Mouse (Mus musculus) liver, embryonic 14.5 days (tissue): ENCODE measurements around the gene Tns1.

Experiments used
- CTCF ChIP-seq: IDR thresholded peaks from 2 replicates; pipeline ENCODE4 v1.5.1; 2016; ENCODE audit warnings: antibody characterized with exemption, low read depth, control low read depth
- EP300 ChIP-seq: IDR thresholded peaks from 2 replicates; pipeline ENCODE4 v1.6.1; 2016; ENCODE audit warnings: antibody characterized with exemption, low read depth

DNA sequence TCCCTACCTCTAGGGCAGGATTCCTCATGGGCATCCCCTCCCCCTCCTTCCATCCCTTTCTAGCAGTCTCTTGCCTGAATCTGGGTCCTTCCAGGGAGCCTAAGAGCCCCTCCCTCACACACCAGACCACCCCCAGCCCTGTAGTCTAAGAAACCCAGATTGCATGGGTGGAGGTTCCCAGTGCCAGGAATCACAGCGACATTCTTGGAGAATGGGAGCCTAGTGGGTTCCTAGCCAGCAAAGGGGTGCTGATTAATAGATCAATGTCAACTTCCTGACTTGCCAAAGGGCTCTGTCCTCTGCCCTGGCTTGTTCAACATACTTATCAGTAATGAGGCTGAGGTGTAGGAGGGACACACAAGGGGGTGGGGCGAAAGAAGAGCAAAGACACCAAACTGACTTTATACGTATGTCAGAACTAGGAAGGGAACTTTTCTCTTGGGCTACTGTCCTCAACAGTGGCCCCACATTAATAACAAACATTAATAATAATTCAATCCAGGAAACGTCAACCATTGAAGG, 80.6 kb downstream of the Tns1 start:
- TF ChIP-seq EP300 (no peak), CTCF (no peak)
